In the genomic region with DNA sequence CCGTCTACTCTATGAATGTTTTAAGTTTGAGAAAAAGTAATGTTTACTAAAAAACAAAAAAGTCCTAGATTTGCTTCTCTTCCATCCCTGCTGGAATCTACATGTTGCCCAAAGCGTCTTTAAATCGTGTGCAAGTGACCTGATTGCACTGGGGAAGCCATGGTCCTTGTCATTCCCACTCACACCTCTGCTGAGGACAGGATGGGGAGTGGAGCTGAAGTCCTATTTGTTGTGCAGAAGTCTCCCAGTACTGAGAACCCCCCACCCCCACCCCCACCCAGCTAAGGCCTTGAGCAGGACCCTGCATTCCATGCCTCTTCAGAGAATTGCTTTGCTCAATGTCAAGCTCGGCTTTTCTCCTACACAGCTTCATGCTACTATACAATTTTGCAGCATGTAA, we compare ENCODE assay signal across 11 mouse cellular contexts. TPM values are rescaled to one million over a fixed set of nuclear protein-coding genes. Genes with fewer than 3 reads are reported as not detected.
DNase-seq lines count a peak whose midpoint lies in the region; ATAC-seq and TF ChIP-seq lines count a peak whose summit lies in the region.
"Had no signal": no experiment of that assay in that cellular context is flagged by ENCODE, and none has a peak within 500 bp of the region (broad histone marks: within the 10 kb centered on the region; RNA-seq: fewer than 3 reads in every experiment).

No protein-coding gene starts in this region.

- no peaks in the 10 kb centered on the region for H3K36me3 ChIP-seq in hindbrain, postnatal 0 days (ENCODE audit: insufficient read depth, low read length)
- no peaks in the 10 kb centered on the region for H3K36me3 ChIP-seq in hindbrain, embryonic 11.5 days (ENCODE audit: control insufficient read depth, insufficient read depth, low read length)
- H3K36me3 ChIP-seq in neural tube, embryonic 11.5 days (ENCODE audit: control insufficient read depth, insufficient read depth, low read length), result no peaks in the 10 kb centered on the region
- H3K36me3 ChIP-seq in limb, embryonic 14.5 days (ENCODE audit: control insufficient read depth, insufficient read depth, low read length), result no peaks in the 10 kb centered on the region
- H3K36me3 ChIP-seq: G1E had no signal

- peak overlapping the region; percentile 61 for H3K4me2 ChIP-seq in hindbrain, postnatal 0 days (ENCODE audit: low read depth, low read length)
- H3K4me2 ChIP-seq in hindbrain, embryonic 11.5 days (replicated peaks; ENCODE audit: low read depth, low read length), result no peak overlapping the region
- peak overlapping the region; percentile 6; the same call in 1 of the 2 replicates for H3K4me2 ChIP-seq in neural tube, embryonic 11.5 days (ENCODE audit: low read depth)
- H3K4me2 ChIP-seq in limb, embryonic 14.5 days (replicated peaks; ENCODE audit: low read depth, low read length, severe bottlenecking), result peak overlapping the region; percentile 85

- H3K4me3 ChIP-seq in hindbrain, postnatal 0 days (ENCODE audit: low read length), result no peak overlapping the region
- no peak overlapping the region for H3K4me3 ChIP-seq in hindbrain, embryonic 11.5 days (ENCODE audit: low read depth, low read length)
- no peak overlapping the region for H3K4me3 ChIP-seq in neural tube, embryonic 11.5 days (ENCODE audit: low read depth, low read length)
- H3K4me3 ChIP-seq in limb, embryonic 14.5 days (replicated peaks; ENCODE audit: low read length), result peak overlapping the region; percentile 38

- peak overlapping the region; percentile 72; the same call in 1 of the 2 replicates for H3K27ac ChIP-seq in hindbrain, postnatal 0 days
- H3K27ac ChIP-seq in hindbrain, embryonic 11.5 days (ENCODE audit: low read depth, low read length), result no peak overlapping the region
- H3K27ac ChIP-seq in neural tube, embryonic 11.5 days (ENCODE audit: low read depth, low read length), result no peak overlapping the region
- no peak overlapping the region for H3K27ac ChIP-seq in limb, embryonic 14.5 days (replicated peaks; ENCODE audit: low read depth, low read length)

- TF ChIP-seq POLR2A in limb, embryonic 14.5 days (IDR thresholded peaks at IDR 0.05; ENCODE audit: borderline replicate concordance, extremely low read depth, insufficient read depth, insufficient read length), result no peak

- 79% methylated on average over 4 of the region's 4 CpGs for WGBS in hindbrain, postnatal 0 days
- 88% methylated on average over 4 of the region's 4 CpGs for WGBS in hindbrain, embryonic 11.5 days
- 85% methylated on average over 4 of the region's 4 CpGs for WGBS in neural tube, embryonic 11.5 days
- 77% methylated on average over 4 of the region's 4 CpGs for WGBS in limb, embryonic 14.5 days

- no peaks in the 10 kb centered on the region for H3K9me3 ChIP-seq in hindbrain, postnatal 0 days (ENCODE audit: low read length)
- H3K9me3 ChIP-seq in hindbrain, embryonic 11.5 days (ENCODE audit: control insufficient read depth, low read length), result no peaks in the 10 kb centered on the region
- H3K9me3 ChIP-seq in neural tube, embryonic 11.5 days (ENCODE audit: control insufficient read depth, low read length), result no peaks in the 10 kb centered on the region
- no peaks in the 10 kb centered on the region for H3K9me3 ChIP-seq in limb, embryonic 14.5 days (ENCODE audit: control insufficient read depth, low read length)

- no peaks in the 10 kb centered on the region for H3K27me3 ChIP-seq in hindbrain, postnatal 0 days (ENCODE audit: insufficient read depth, low read length)
- no peaks in the 10 kb centered on the region for H3K27me3 ChIP-seq in hindbrain, embryonic 11.5 days (ENCODE audit: control insufficient read depth, insufficient read depth, low read length)
- H3K27me3 ChIP-seq in neural tube, embryonic 11.5 days (ENCODE audit: control insufficient read depth, insufficient read depth, low read length), result no peaks in the 10 kb centered on the region
- no peaks in the 10 kb centered on the region for H3K27me3 ChIP-seq in limb, embryonic 14.5 days (ENCODE audit: control insufficient read depth, insufficient read depth, low read length)

- peak overlapping the region; percentile 46 for H3K9ac ChIP-seq in hindbrain, postnatal 0 days (replicated peaks; ENCODE audit: low read length)
- no peak overlapping the region for H3K9ac ChIP-seq in hindbrain, embryonic 11.5 days (ENCODE audit: low read depth, low read length)
- no peak overlapping the region for H3K9ac ChIP-seq in neural tube, embryonic 11.5 days (ENCODE audit: low read length)
- H3K9ac ChIP-seq in limb, embryonic 14.5 days (ENCODE audit: low read depth, low read length, severe bottlenecking), result peak overlapping the region; percentile 72; the same call in 1 of the 2 replicates

- ATAC-seq in hindbrain, postnatal 0 days, result no peak
- no peak for ATAC-seq in hindbrain, embryonic 11.5 days (ENCODE audit: low FRiP score)
- no peak for ATAC-seq in neural tube, embryonic 11.5 days (ENCODE audit: insufficient read depth, low FRiP score, low TSS enrichment)
- no peak for ATAC-seq in limb, embryonic 14.5 days (ENCODE audit: low FRiP score, low read depth)

- DNase-seq in hindbrain, postnatal 0 days (ENCODE audit: low spot score), result no peak
- DNase-seq in hindbrain, embryonic 11.5 days (ENCODE audit: low spot score), result no peak
- DNase-seq in neural tube, embryonic 11.5 days (ENCODE audit: low spot score), result no peak
- DNase-seq in neural tube, embryonic 10.5 days (ENCODE audit: extremely low spot score, low spot score), result no peak
- no peak for DNase-seq in limb, embryonic 14.5 days (ENCODE audit: low spot score)
- no peak for DNase-seq in frontal cortex, postnatal 25 days (ENCODE audit: low spot score in 2 of 2)
- DNase-seq in right cerebral cortex, postnatal 14 days, result no peak
- DNase-seq: adrenal gland, adult 8-10 months; cerebellum, adult 2 months had no signal

- H3K4me1 ChIP-seq in hindbrain, postnatal 0 days (ENCODE audit: insufficient read depth, low read length), result peaks cover 5% of the 10 kb centered on the region
- H3K4me1 ChIP-seq in hindbrain, embryonic 11.5 days (replicated peaks; ENCODE audit: control insufficient read depth, insufficient read depth, low read length), result 0 out of 2 replicates have a peak, but pooled peaks cover 2% of the 10 kb centered on the region
- H3K4me1 ChIP-seq in neural tube, embryonic 11.5 days (ENCODE audit: control insufficient read depth, insufficient read depth, low read length), result peaks cover 4% of the 10 kb centered on the region; the same call in 1 of the 2 replicates
- H3K4me1 ChIP-seq in limb, embryonic 14.5 days (ENCODE audit: control insufficient read depth, insufficient read depth, low read length), result peaks cover 14% of the 10 kb centered on the region

- TF ChIP-seq CTCF in hindbrain, postnatal 0 days (IDR thresholded peaks at IDR 0.05; ENCODE audit: low read depth), result no peak

RNA-seq across cellular contexts. Expression of a gene that starts 1.2 kb away (rescaled TPM):
- 11.7 and 20.0 TPM in 2 replicates for total RNA-seq in hindbrain, postnatal 0 days (2014; rRNA removed)
- 10.1 and 13.6 TPM in 2 replicates for polyA plus RNA-seq in hindbrain, postnatal 0 days (2015; fragmentation: Nextera tagmentation; extraction: Ambion mirVana)
- polyA plus RNA-seq in hindbrain, embryonic 11.5 days (2014; fragmentation: Nextera tagmentation; extraction: Ambion mirVana), result 4.8 and 5.5 TPM in 2 replicates
- polyA plus RNA-seq in neural tube, embryonic 11.5 days (2014; fragmentation: Nextera tagmentation; extraction: Ambion mirVana), result 5.3 and 6.4 TPM in 2 replicates
- polyA plus RNA-seq in limb, embryonic 14.5 days (2012; rRNA removed), result 8.9 TPM in 2 replicates
- polyA plus RNA-seq in limb, embryonic 14.5 days (2014; fragmentation: Nextera tagmentation; extraction: Ambion mirVana), result 14.5 and 15.3 TPM in 2 replicates
- total RNA-seq: neutrophil, adult 5-6 weeks had no signal
- polyA plus RNA-seq: G1E had no signal

Comparison
In these comparisons a context has a peak if more than half of its experiments do, and no peak if none do; other contexts are left out.
1. H3K9ac ChIP-seq: peak in hindbrain, postnatal 0 days (single experiment) and limb, embryonic 14.5 days (single experiment); none in hindbrain, embryonic 11.5 days (single experiment) and neural tube, embryonic 11.5 days (single experiment).